Mouse (Mus musculus) liver, embryonic 14.5 days (tissue): ENCODE results near the gene Kif21a.

Source experiments
- CTCF ChIP-seq: IDR thresholded peaks from 2 replicates; pipeline ENCODE4 v1.5.1; 2016; ENCODE audit warnings: antibody characterized with exemption, low read depth, control low read depth
- EP300 ChIP-seq: IDR thresholded peaks from 2 replicates; pipeline ENCODE4 v1.6.1; 2016; ENCODE audit warnings: antibody characterized with exemption, low read depth

GRCm38 (mm10) chr15:91018861-91019187 is 30.9 kb downstream of the Kif21a start:
- no peak for TF ChIP-seq CTCF
- no peak for TF ChIP-seq EP300
